Mouse (Mus musculus): Measurements from ENCODE around the gene Csad.

DNA sequence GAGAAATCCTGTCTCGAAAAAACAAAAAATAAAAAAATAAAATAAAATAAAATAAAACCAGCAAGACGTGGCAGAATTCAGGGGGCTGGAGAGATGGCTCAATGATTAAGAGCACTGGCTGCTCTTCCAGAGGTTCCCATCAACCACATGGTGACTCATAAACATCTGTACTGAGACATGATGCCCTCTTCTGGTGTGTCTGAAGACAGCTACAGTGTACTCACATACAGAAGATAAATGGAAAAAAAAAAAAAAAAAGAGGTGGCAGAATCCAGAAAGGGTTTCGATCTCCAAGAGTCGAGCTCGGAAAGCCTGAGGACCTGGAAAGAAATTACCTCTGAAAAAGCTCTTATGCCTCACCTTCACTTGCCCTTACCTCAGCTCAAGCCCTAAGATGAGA, 63.4 kb downstream of the Csad start:
- TF ChIP-seq CTCF (IDR thresholded peaks at IDR 0.05; ENCODE audit: low read depth) (no peak), EP300 (optimal IDR thresholded peaks at IDR 0.05) (no peak)

All from stomach, postnatal 0 days (tissue).